Mouse (Mus musculus) limb, embryonic 14.5 days (tissue): Measurements from ENCODE around the gene St3gal3. TPM values are rescaled to one million over a fixed set of nuclear protein-coding genes. Genes with fewer than 3 reads are reported as not detected.

Experiments
- ATAC-seq: fragments of 200-750 bp; cut with Nextera tagmentation; 2 replicates; pipeline ENCODE4 v1.8.0; 2017; ENCODE audit warnings: low read depth, moderate number of reproducible peaks, moderate TSS enrichment; ENCODE audit not compliant: low FRiP score
- DNase-seq: peaks from one replicate; pipeline ENCODE4 v3.0.0-alpha.2; 2015; ENCODE audit warnings: low spot score
- H3K27ac ChIP-seq: fragments of 300-500 bp; sonication (generic); replicated peaks from 2 replicates; pipeline ENCODE4 v1.5.1; 2014; ENCODE audit warnings: low read depth, mild to moderate bottlenecking, low read length, moderate library complexity, mixed read lengths
- H3K27me3 ChIP-seq: fragments of 300-500 bp; sonication (generic); 2 replicates; pipeline ENCODE4 v1.6.1; 2014; ENCODE audit warnings: low read length, mixed read lengths; ENCODE audit not compliant: control insufficient read depth, insufficient read depth
- H3K36me3 ChIP-seq: fragments of 300-500 bp; sonication (generic); 2 replicates; pipeline ENCODE4 v1.6.1; 2014; ENCODE audit warnings: mild to moderate bottlenecking, low read length, moderate library complexity, mixed read lengths; ENCODE audit not compliant: control insufficient read depth, insufficient read depth
- H3K4me1 ChIP-seq: fragments of 300-500 bp; sonication (generic); 2 replicates; pipeline ENCODE4 v1.6.1; 2014; ENCODE audit warnings: antibody characterized with exemption, low read length, mixed read lengths; ENCODE audit not compliant: control insufficient read depth, insufficient read depth
- H3K4me2 ChIP-seq: fragments of 300-500 bp; sonication (generic); replicated peaks from 2 replicates; pipeline ENCODE4 v1.6.1; 2014; ENCODE audit warnings: low read depth, mild to moderate bottlenecking, low read length, moderate library complexity; ENCODE audit not compliant: severe bottlenecking
- H3K4me3 ChIP-seq: fragments of 300-500 bp; sonication (generic); replicated peaks from 2 replicates; pipeline ENCODE4 v1.5.1; 2014; ENCODE audit warnings: low read length
- H3K9ac ChIP-seq: fragments of 300-500 bp; sonication (generic); 2 replicates; pipeline ENCODE4 v1.6.1; 2014; ENCODE audit warnings: mild to moderate bottlenecking, low read depth, low read length, moderate library complexity; ENCODE audit not compliant: severe bottlenecking
- H3K9me3 ChIP-seq: fragments of 300-500 bp; sonication (generic); 2 replicates; pipeline ENCODE4 v1.6.1; 2016; ENCODE audit warnings: low read length; ENCODE audit not compliant: control insufficient read depth
- POLR2A ChIP-seq: fragments of 200-500 bp; IDR thresholded peaks from 2 replicates; pipeline ENCODE4 v1.8.0; 2012; ENCODE audit warnings: inconsistent platforms, mild to moderate bottlenecking, moderate library complexity, borderline replicate concordance; ENCODE audit not compliant: insufficient read depth, insufficient read length; ENCODE audit errors: extremely low read depth
- WGBS: fragments of 180-500 bp; shearing (Covaris S2); extraction: QIAGEN DNeasy Blood & Tissue Kit; methylation state at CpG from one replicate; pipeline ENCODE4 v1.1.7; 2014; 5-methylcytosine and 5-hydroxymethylcytosine counted together
- polyA plus RNA-seq, 2 experiments: library from polyadenylated mRNA; depleted of rRNA in 1 of 2; stranded (reverse) in 1 of 2; unstranded in 1 of 2; fragments of >200 nt; fragmentation: Nextera tagmentation in 1 of 2; extraction: Ambion mirVana in 1 of 2; gene quantifications; 2 replicates each; pipeline versions ENCODE4 v1.2.1 to v1.2.3; 2012 to 2014

The St3gal3 gene
- polyA plus RNA-seq, 2 experiments, result 5.4 to 26.1 TPM

GRCm38 (mm10) chr4:118138891-118139290 lies 4.2 kb upstream of the St3gal3 start:
- WGBS, result 76% methylated on average over 5 of the region's 5 CpGs
- no peak overlapping the region for H3K9ac ChIP-seq
- H3K27me3 ChIP-seq, result no peaks in the 10 kb centered on the region
- DNase-seq, result no peak
- no peak overlapping the region for H3K27ac ChIP-seq
- H3K9me3 ChIP-seq, result no peaks in the 10 kb centered on the region
- H3K4me2 ChIP-seq, result no peak overlapping the region
- no peak for ATAC-seq
- H3K36me3 ChIP-seq, result peaks cover 79% of the 10 kb centered on the region
- peaks cover 3% of the 10 kb centered on the region for H3K4me1 ChIP-seq
- TF ChIP-seq POLR2A, result no peak
- no peak overlapping the region for H3K4me3 ChIP-seq

- Histone ChIP-seq H3K4me3 (no peak overlapping the region), H3K27me3 (no peaks in the 10 kb centered on the region), H3K4me2 (no peak overlapping the region), H3K9me3 (no peaks in the 10 kb centered on the region), H3K9ac (no peak overlapping the region), H3K36me3 (peaks cover 69% of the 10 kb centered on the region), H3K27ac (no peak overlapping the region), H3K4me1 (peaks cover 6% of the 10 kb centered on the region)
- DNase-seq (no peak), ATAC-seq (no peak)
- TF ChIP-seq POLR2A, result no peak
- 88% methylated on average over 16 of the region's 16 CpGs for WGBS
These were observed 3.1 kb upstream of the St3gal3 start for GRCm38 (mm10) chr4:118137857-118138256.

GRCm38 (mm10) chr4:118137311-118137710 lies 2.6 kb upstream of the St3gal3 start:
- no peak for DNase-seq
- TF ChIP-seq POLR2A, result no peak
- Histone ChIP-seq H3K27me3 (no peaks in the 10 kb centered on the region), H3K27ac (no peak overlapping the region), H3K4me2 (no peak overlapping the region), H3K9ac (no peak overlapping the region), H3K4me1 (peaks cover 6% of the 10 kb centered on the region), H3K36me3 (peaks cover 63% of the 10 kb centered on the region), H3K9me3 (no peaks in the 10 kb centered on the region), H3K4me3 (no peak overlapping the region)
- ATAC-seq, result no peak
- WGBS, result 91% methylated on average over 10 of the region's 10 CpGs

GRCm38 (mm10) chr4:118135414-118135813 lies 700 bp upstream of the St3gal3 start:
- peak overlapping the region; percentile 56; the same call in 1 of the 2 replicates for H3K27ac ChIP-seq
- 80% methylated on average over 1 of the region's 1 CpGs for WGBS
- peaks cover 44% of the 10 kb centered on the region for H3K36me3 ChIP-seq
- no peaks in the 10 kb centered on the region for H3K27me3 ChIP-seq
- no peak for TF ChIP-seq POLR2A
- ATAC-seq, result no peak
- peak overlapping the region; percentile 88; the same call in 1 of the 2 replicates for H3K9ac ChIP-seq
- DNase-seq, result no peak
- H3K4me2 ChIP-seq, result peak overlapping the region; percentile 76
- H3K9me3 ChIP-seq, result no peaks in the 10 kb centered on the region
- H3K4me3 ChIP-seq, result peak overlapping the region; percentile 93
- H3K4me1 ChIP-seq, result peaks cover 6% of the 10 kb centered on the region

GRCm38 (mm10) chr4:118131329-118131728 lies 3.4 kb downstream of the St3gal3 start:
- ATAC-seq (no peak), DNase-seq (no peak)
- no peak for TF ChIP-seq POLR2A
- WGBS, result 87% methylated on average over 5 of the region's 5 CpGs
- H3K36me3 ChIP-seq, result peaks cover 5% of the 10 kb centered on the region
- no peak overlapping the region for H3K9ac ChIP-seq
- no peak overlapping the region for H3K4me3 ChIP-seq
- H3K9me3 ChIP-seq, result no peaks in the 10 kb centered on the region
- no peaks in the 10 kb centered on the region for H3K27me3 ChIP-seq
- peaks cover 6% of the 10 kb centered on the region for H3K4me1 ChIP-seq
- no peak overlapping the region for H3K27ac ChIP-seq
- H3K4me2 ChIP-seq, result no peak overlapping the region
